12 mouse cellular contexts compared by ENCODE assay signal in genomic region chr4:54387460-54387859, GRCm38 (mm10).
DNase-seq lines count a peak whose midpoint lies in the region; ATAC-seq and TF ChIP-seq lines count a peak whose summit lies in the region.
"Had no signal": no experiment of that assay in that cellular context is flagged by ENCODE, and none has a peak within 500 bp of the region (broad histone marks: within the 10 kb centered on the region; RNA-seq: fewer than 3 reads in every experiment).

No protein-coding gene starts in this region.

- DNase-seq in embryo, embryonic 10 days (ENCODE audit: low spot score) = peak; percentile 52
- DNase-seq in embryo, embryonic 9.5 days (ENCODE audit: extremely low spot score) = no peak
- DNase-seq in brain, embryonic 14.5 days (ENCODE audit: low read depth) = peak; percentile 78
- peak; percentile 52 for DNase-seq in midbrain, embryonic 14.5 days
- no peak for DNase-seq in natural killer cell, adult 2 months (ENCODE audit: low spot score in 2 of 2)
- DNase-seq in ovary, postnatal 36 days (ENCODE audit: low spot score) = no peak
- DNase-seq: cerebellum, adult 8-10 months; kidney, postnatal 10 days had no signal

- H3K4me2 ChIP-seq in hindbrain, embryonic 12.5 days (replicated peaks) = no peak overlapping the region
- H3K4me2 ChIP-seq in midbrain, embryonic 14.5 days (ENCODE audit: low read length) = no peak overlapping the region
- H3K4me2 ChIP-seq in kidney, embryonic 14.5 days (replicated peaks; ENCODE audit: low read depth, low read length) = no peak overlapping the region
- H3K4me2 ChIP-seq: limb, embryonic 15.5 days had no signal

- no peak overlapping the region for H3K9ac ChIP-seq in hindbrain, embryonic 12.5 days
- no peak overlapping the region for H3K9ac ChIP-seq in midbrain, embryonic 14.5 days (replicated peaks; ENCODE audit: low read length)
- no peak overlapping the region for H3K9ac ChIP-seq in kidney, embryonic 14.5 days (ENCODE audit: low read depth, low read length)
- H3K9ac ChIP-seq: limb, embryonic 15.5 days had no signal

- no peak overlapping the region for H3K27ac ChIP-seq in hindbrain, embryonic 12.5 days
- 0 out of 2 replicates have a peak overlapping the region, but pooled peaks have one; percentile 1 for H3K27ac ChIP-seq in midbrain, embryonic 14.5 days (replicated peaks; ENCODE audit: low read depth, low read length)
- H3K27ac ChIP-seq in kidney, embryonic 14.5 days (ENCODE audit: low read depth, low read length) = no peak overlapping the region
- H3K27ac ChIP-seq: limb, embryonic 15.5 days had no signal

- H3K36me3 ChIP-seq in hindbrain, embryonic 12.5 days = no peaks in the 10 kb centered on the region
- H3K36me3 ChIP-seq in midbrain, embryonic 14.5 days (ENCODE audit: control insufficient read depth, insufficient read depth, low read length) = no peaks in the 10 kb centered on the region
- H3K36me3 ChIP-seq in kidney, embryonic 14.5 days (ENCODE audit: control insufficient read depth, insufficient read depth, low read length) = no peaks in the 10 kb centered on the region
- H3K36me3 ChIP-seq: limb, embryonic 15.5 days had no signal

- no peak for TF ChIP-seq CTCF in brain, embryonic 14.5 days (IDR thresholded peaks at IDR 0.05; ENCODE audit: borderline replicate concordance, extremely low read depth, insufficient read depth, insufficient read length)

- 37% methylated on average over 6 of the region's 6 CpGs for WGBS in hindbrain, embryonic 12.5 days
- WGBS in midbrain, embryonic 14.5 days = 33% methylated on average over 6 of the region's 6 CpGs
- WGBS in kidney, embryonic 14.5 days = 54% methylated on average over 6 of the region's 6 CpGs

- H3K27me3 ChIP-seq in hindbrain, embryonic 12.5 days = no peaks in the 10 kb centered on the region
- no peaks in the 10 kb centered on the region for H3K27me3 ChIP-seq in midbrain, embryonic 14.5 days (ENCODE audit: control insufficient read depth, insufficient read depth, low read length)
- no peaks in the 10 kb centered on the region for H3K27me3 ChIP-seq in kidney, embryonic 14.5 days (ENCODE audit: control insufficient read depth, insufficient read depth, low read length)
- H3K27me3 ChIP-seq: limb, embryonic 15.5 days had no signal

- no peak for TF ChIP-seq POLR2A in brain, embryonic 14.5 days (IDR thresholded peaks at IDR 0.05; ENCODE audit: borderline replicate concordance, extremely low read depth, insufficient read depth, insufficient read length, poor library complexity, severe bottlenecking)

- peak; percentile 58; the same call in 1 of the 2 replicates for ATAC-seq in hindbrain, embryonic 12.5 days (ENCODE audit: low FRiP score)
- ATAC-seq in midbrain, embryonic 14.5 days (ENCODE audit: low FRiP score, low TSS enrichment) = peak; percentile 46; the same call in 1 of the 2 replicates
- ATAC-seq in kidney, embryonic 14.5 days (ENCODE audit: low FRiP score, low TSS enrichment) = no peak

- H3K4me3 ChIP-seq in hindbrain, embryonic 12.5 days = no peak overlapping the region
- H3K4me3 ChIP-seq in midbrain, embryonic 14.5 days (replicated peaks; ENCODE audit: low read depth, low read length) = no peak overlapping the region
- no peak overlapping the region for H3K4me3 ChIP-seq in kidney, embryonic 14.5 days (ENCODE audit: low read length)
- H3K4me3 ChIP-seq: erythroblast, embryonic 14.5 days; limb, embryonic 15.5 days had no signal

- H3K4me1 ChIP-seq in hindbrain, embryonic 12.5 days = peaks cover 15% of the 10 kb centered on the region; the same call in 1 of the 2 replicates
- H3K4me1 ChIP-seq in midbrain, embryonic 14.5 days (ENCODE audit: control insufficient read depth, insufficient read depth, low read length) = no peaks in the 10 kb centered on the region; the same call in 1 of the 2 replicates
- no peaks in the 10 kb centered on the region for H3K4me1 ChIP-seq in kidney, embryonic 14.5 days (ENCODE audit: control insufficient read depth, insufficient read depth, low read length)

- H3K9me3 ChIP-seq in hindbrain, embryonic 12.5 days (replicated peaks) = no peaks in the 10 kb centered on the region
- H3K9me3 ChIP-seq in midbrain, embryonic 14.5 days (ENCODE audit: control insufficient read depth, low read length) = no peaks in the 10 kb centered on the region
- no peaks in the 10 kb centered on the region for H3K9me3 ChIP-seq in kidney, embryonic 14.5 days (ENCODE audit: control insufficient read depth, low read length)
- H3K9me3 ChIP-seq: limb, embryonic 15.5 days had no signal

Comparison
In these comparisons a context has a peak if more than half of its experiments do, and no peak if none do; other contexts are left out.
1. DNase-seq: peak in embryo, embryonic 10 days (single experiment), brain, embryonic 14.5 days (single experiment) and midbrain, embryonic 14.5 days (single experiment); none in embryo, embryonic 9.5 days (single experiment), natural killer cell, adult 2 months (0 of 2) and ovary, postnatal 36 days (single experiment).